Mouse (Mus musculus): ENCODE results near the gene Vps16.

GRCm38 (mm10) chr2:130392836-130393235 lies 31.3 kb upstream of the Vps16 start:
- TF ChIP-seq EP300 (IDR thresholded peaks at IDR 0.05; ENCODE audit: low read depth) = no peak
- no peak for TF ChIP-seq CTCF (IDR thresholded peaks at IDR 0.05; ENCODE audit: low read depth)

Data from liver, postnatal 0 days (tissue).